Mouse (Mus musculus) CH12.LX (cell line): ENCODE measurements at regions not wholly inside any gene's neighbourhood (a gene's known extent, or its start where the extent isn't known, plus 50 kb on each side); places are given as distances from the start of the nearest gene placed in this dataset.

Experiments used
- DNase-seq: peaks from one replicate; pipeline ENCODE4 v3.0.0-alpha.2; 2013; ENCODE audit errors: extremely low read depth
- H3K27ac ChIP-seq: 2 replicates; pipeline ENCODE4 v1.5.1; 2012; ENCODE audit warnings: low read depth, mild to moderate bottlenecking, control low read depth, moderate library complexity; ENCODE audit not compliant: insufficient read depth
- H3K27me3 ChIP-seq: replicated peaks from 2 replicates; pipeline ENCODE3; 2012; ENCODE audit warnings: inconsistent platforms
- H3K36me3 ChIP-seq, 2 experiments: replicated peaks in 1 of 2; 2 replicates each; pipeline versions ENCODE3 to v1.6.1; 2012; ENCODE audit warnings: inconsistent platforms in 1 of 2, low read length in 1 of 2, mild to moderate bottlenecking in 1 of 2, mixed read lengths in 1 of 2, moderate library complexity in 1 of 2; ENCODE audit not compliant: control insufficient read depth in 1 of 2, insufficient read depth in 1 of 2
- H3K4me1 ChIP-seq, 2 experiments: 2 replicates each; pipeline ENCODE4 v1.6.1; 2012; ENCODE audit warnings: inconsistent platforms in 1 of 2, moderate library complexity in 1 of 2; ENCODE audit not compliant: insufficient read depth in 2 of 2, control insufficient read depth in 1 of 2
- H3K4me2 ChIP-seq: 2 replicates; pipeline ENCODE4 v1.6.1; 2012; ENCODE audit warnings: low read depth, mild to moderate bottlenecking, control low read depth; ENCODE audit not compliant: poor library complexity, insufficient read depth, severe bottlenecking
- H3K4me3 ChIP-seq, 3 experiments: fragments of 150-350 bp in 1 of 3; sonication (generic) in 1 of 3; replicated peaks in 1 of 3; 2 replicates each; pipeline versions ENCODE3 to v1.5.1; 2011 to 2012; ENCODE audit warnings: low read depth in 2 of 3, low read length in 2 of 3, mild to moderate bottlenecking in 2 of 3, moderate library complexity in 2 of 3, control low read depth in 1 of 3, improper control_type of control experiment in 1 of 3, inconsistent platforms in 1 of 3, mixed read lengths in 1 of 3; ENCODE audit not compliant: poor library complexity in 1 of 3
- H3K79me2 ChIP-seq: replicated peaks from 2 replicates; pipeline ENCODE4 v1.6.1; 2012; ENCODE audit warnings: mild to moderate bottlenecking, moderate library complexity; ENCODE audit not compliant: control insufficient read depth, poor library complexity, insufficient read depth, severe bottlenecking; ENCODE audit errors: extremely low read depth
- H3K9ac ChIP-seq: 2 replicates; pipeline ENCODE4 v1.6.1; 2012; ENCODE audit warnings: low read depth, mild to moderate bottlenecking, control low read depth, moderate library complexity; ENCODE audit not compliant: insufficient read depth
- H3K9me3 ChIP-seq: replicated peaks from 2 replicates; pipeline ENCODE3; 2012; ENCODE audit warnings: low read length, inconsistent platforms, mixed read lengths
- BHLHE40 ChIP-seq: IDR thresholded peaks from 2 replicates; pipeline ENCODE4 v1.6.1; 2011; ENCODE audit warnings: mild to moderate bottlenecking, low read depth, low read length, improper control_type of control experiment
- CHD1 ChIP-seq: IDR thresholded peaks from 2 replicates; pipeline ENCODE4 v1.6.1; 2012; ENCODE audit warnings: low read depth, low read length, improper control_type of control experiment, inconsistent platforms
- E2F4 ChIP-seq: IDR thresholded peaks from 2 replicates; pipeline ENCODE4 v1.6.1; 2011; ENCODE audit warnings: low read depth, low read length, improper control_type of control experiment; ENCODE audit not compliant: insufficient replicate concordance
- EP300 ChIP-seq: IDR thresholded peaks from 2 replicates; pipeline ENCODE4 v1.6.1; 2011; ENCODE audit warnings: low read length, improper control_type of control experiment
- HCFC1 ChIP-seq: IDR thresholded peaks from 2 replicates; pipeline ENCODE4 v1.6.1; 2012; ENCODE audit warnings: low read depth, mild to moderate bottlenecking, inconsistent platforms, low read length, improper control_type of control experiment
- JUND ChIP-seq: conservative IDR thresholded peaks from 2 replicates; pipeline ENCODE4 v1.6.1; 2011; ENCODE audit warnings: low read depth, low read length, improper control_type of control experiment
- MAFK ChIP-seq: IDR thresholded peaks from 2 replicates; pipeline ENCODE4 v1.6.1; 2011; ENCODE audit warnings: low read length, improper control_type of control experiment; ENCODE audit not compliant: insufficient replicate concordance
- MAX ChIP-seq: IDR thresholded peaks from 2 replicates; pipeline ENCODE4 v1.6.1; 2011; ENCODE audit warnings: low read length, improper control_type of control experiment
- MAZ ChIP-seq: IDR thresholded peaks from 2 replicates; pipeline ENCODE4 v1.6.1; 2012; ENCODE audit warnings: low read depth, mild to moderate bottlenecking, inconsistent platforms, low read length, improper control_type of control experiment, moderate library complexity
- MYC ChIP-seq: IDR thresholded peaks from 2 replicates; pipeline ENCODE4 v1.6.1; 2011; ENCODE audit warnings: low read depth, mild to moderate bottlenecking, improper control_type of control experiment, low read length
- NELFE ChIP-seq: IDR thresholded peaks from 2 replicates; pipeline ENCODE4 v1.6.1; 2011; ENCODE audit warnings: low read depth, low read length, improper control_type of control experiment
- SMC3 ChIP-seq: IDR thresholded peaks from 2 replicates; pipeline ENCODE4 v1.6.1; 2011; ENCODE audit warnings: low read depth, low read length, improper control_type of control experiment
- TBP ChIP-seq: conservative IDR thresholded peaks from 2 replicates; pipeline ENCODE4 v1.6.1; 2011; ENCODE audit warnings: low read depth, low read length, improper control_type of control experiment
- TCF12 ChIP-seq: IDR thresholded peaks from 2 replicates; pipeline ENCODE4 v1.6.1; 2014; ENCODE audit warnings: low read depth, mild to moderate bottlenecking, inconsistent platforms, low read length, improper control_type of control experiment
- USF2 ChIP-seq: conservative IDR thresholded peaks from 2 replicates; pipeline ENCODE4 v1.6.1; 2011; ENCODE audit warnings: low read depth, low read length, improper control_type of control experiment
- ZC3H11A ChIP-seq: IDR thresholded peaks from 2 replicates; pipeline ENCODE4 v1.6.1; 2012; ENCODE audit warnings: low read depth, mild to moderate bottlenecking, inconsistent platforms, low read length, improper control_type of control experiment
- ZKSCAN1 ChIP-seq: IDR thresholded peaks from 2 replicates; pipeline ENCODE4 v1.6.1; 2012; ENCODE audit warnings: low read depth, inconsistent platforms, low read length, improper control_type of control experiment, borderline replicate concordance
- dilution Hi-C: fragments of 300-500 bp; cut with MboI; formaldehyde crosslinking; loops from 2 replicates; pipeline ENCODE4 v1.14.3; 2020; ENCODE audit warnings: low sequenced_read_pairs; ENCODE audit not compliant: extremely low pct_unique_long_range_greater_than_20kb, extremely low pct_ligation_motif_present
- in situ Hi-C: fragments of 300-500 bp; cut with MboI; formaldehyde crosslinking; loops from 3 replicates; pipeline ENCODE4 v1.14.3; 2019; ENCODE audit warnings: low sequenced_read_pairs, low pct_ligation_motif_present, low pct_unique_long_range_greater_than_20kb, mixed read lengths

GRCm38 (mm10) chr10:95095847-95096246 lies 151.2 kb upstream of the Plxnc1 start:
- in situ Hi-C loops: loop anchor here (10.0 to 25.0 kb wide), 3 partner anchors 219 to 791 kb away; no protein-coding TSS in a partner anchor
- DNase-seq: no peak
- Histone ChIP-seq H3K36me3 (no peaks in the 10 kb centered on the region), H3K79me2 (no peaks in the 10 kb centered on the region), H3K4me3 (no peak overlapping the region), H3K4me1 (no peaks in the 10 kb centered on the region), H3K27ac (no peak overlapping the region), H3K27me3 (no peaks in the 10 kb centered on the region), H3K9ac (no peak overlapping the region), H3K9me3 (no peaks in the 10 kb centered on the region), H3K4me2 (no peak overlapping the region)
- dilution Hi-C loops: no loop called here
- peak; percentile 80; the same call in 1 of the 2 replicates for TF ChIP-seq MAFK
- TF ChIP-seq MYC: no peak

- no peaks in the 10 kb centered on the region for H3K4me1 ChIP-seq
- H3K9ac ChIP-seq: no peak overlapping the region
- H3K4me3 ChIP-seq: no peak overlapping the region
- dilution Hi-C loops (no loop called here), in situ Hi-C loops (loop anchor here (5.0 to 25.0 kb wide), 5 partner anchors 102 to 793 kb away; no protein-coding TSS in a partner anchor)
- H3K9me3 ChIP-seq: no peaks in the 10 kb centered on the region
- H3K79me2 ChIP-seq: no peaks in the 10 kb centered on the region
- H3K27me3 ChIP-seq: no peaks in the 10 kb centered on the region
- no peak overlapping the region for H3K27ac ChIP-seq
- no peak overlapping the region for H3K4me2 ChIP-seq
- no peaks in the 10 kb centered on the region for H3K36me3 ChIP-seq
- TF ChIP-seq MAFK (no peak), CHD1 (no peak), HCFC1 (no peak), EP300 (no peak), NELFE (no peak), SMC3 (no peak), BHLHE40 (no peak), ZC3H11A (no peak), TBP (no peak), ZKSCAN1 (no peak), MAZ (no peak), JUND (no peak), TCF12 (no peak), E2F4 (no peak), USF2 (no peak), MAX (no peak), MYC (no peak)
- DNase-seq: no peak
Measured at GRCm38 (mm10) chr10:95094771-95095170, 150.1 kb upstream of the Plxnc1 start.
